Mouse (Mus musculus): ENCODE data around the gene Rnf207. TPM values are rescaled to one million over a fixed set of nuclear protein-coding genes. Genes with fewer than 3 reads are reported as not detected.

The Rnf207 gene
- total and polyA plus RNA-seq, 3 experiments = 0.51 TPM; not detected in 2

DNA sequence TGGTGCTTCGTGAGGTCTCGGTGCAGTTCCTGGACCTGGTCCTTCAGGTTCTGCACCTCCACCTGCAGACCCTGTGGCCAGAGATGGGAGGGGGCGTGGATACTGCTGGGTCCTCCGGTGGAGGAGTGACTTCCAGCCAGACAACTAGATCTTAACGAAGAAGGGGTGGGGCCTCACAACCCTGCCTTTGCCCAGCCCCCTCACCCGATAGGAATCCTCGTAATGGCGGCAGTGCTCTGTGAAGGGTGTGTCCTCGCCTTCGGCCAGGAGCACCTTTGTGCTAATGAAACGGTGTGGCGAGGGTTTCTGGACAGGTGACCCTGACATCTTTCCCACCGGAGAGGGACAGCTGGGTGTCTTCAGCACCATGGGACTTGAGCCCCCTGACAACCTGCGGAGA lies 6.6 kb downstream of the Rnf207 start:
- peaks cover 6 to 21% of the 10 kb centered on the region in 2 experiments for H3K36me3 ChIP-seq (replicated peaks in 1 of 2; ENCODE audit: control insufficient read depth in 1 of 2, insufficient read depth in 1 of 2, low read length in 1 of 2)
- in situ Hi-C loops (cut with MboI; ENCODE audit: low pct_ligation_motif_present, low pct_unique_long_range_greater_than_20kb, low sequenced_read_pairs) = no loop called here
- DNase-seq (ENCODE audit: extremely low read depth) = no peak
- no peaks in the 10 kb centered on the region for H3K9me3 ChIP-seq (replicated peaks; ENCODE audit: low read length)
- no peak overlapping the region for H3K9ac ChIP-seq (ENCODE audit: insufficient read depth, low read depth)
- H3K4me1 ChIP-seq (ENCODE audit: control insufficient read depth in 1 of 2, insufficient read depth in 2 of 2) = peaks cover 0 to 6% of the 10 kb centered on the region in 2 experiments; a peak in 2 of 4 replicates
- H3K79me2 ChIP-seq (replicated peaks; ENCODE audit: control insufficient read depth, extremely low read depth, insufficient read depth, poor library complexity, severe bottlenecking) = no peaks in the 10 kb centered on the region
- no peak overlapping the region for H3K4me3 ChIP-seq (replicated peaks in 1 of 3; ENCODE audit: low read depth in 2 of 3, low read length in 2 of 3, poor library complexity in 1 of 3)
- H3K4me2 ChIP-seq (ENCODE audit: insufficient read depth, low read depth, poor library complexity, severe bottlenecking) = no peak overlapping the region
- no peak overlapping the region for H3K27ac ChIP-seq (ENCODE audit: insufficient read depth, low read depth)
- TF ChIP-seq USF1 (IDR thresholded peaks at IDR 0.05; ENCODE audit: low read depth, low read length) (no peak), MXI1 (IDR thresholded peaks at IDR 0.05; ENCODE audit: low read depth, low read length) (no peak), ZKSCAN1 (IDR thresholded peaks at IDR 0.05; ENCODE audit: borderline replicate concordance, low read depth, low read length) (no peak), GABPA (IDR thresholded peaks at IDR 0.05; ENCODE audit: insufficient replicate concordance, low read depth, low read length) (no peak), UBTF (IDR thresholded peaks at IDR 0.05; ENCODE audit: low read depth, low read length) (no peak), ZMIZ1 (IDR thresholded peaks at IDR 0.05; ENCODE audit: low read depth, low read length) (no peak), ZNF384 (IDR thresholded peaks at IDR 0.05; ENCODE audit: low read depth, low read length) (no peak), RAD21 (IDR thresholded peaks at IDR 0.05; ENCODE audit: low read depth, low read length) (no peak), POLR2AphosphoS2 (IDR thresholded peaks at IDR 0.05; ENCODE audit: low read depth, low read length) (no peak), NRF1 (IDR thresholded peaks at IDR 0.05; ENCODE audit: low read depth, low read length) (no peak), CTCF (conservative IDR thresholded peaks at IDR 0.05 in 1 of 2, IDR thresholded peaks at IDR 0.05 in 1 of 2; ENCODE audit: low read depth in 2 of 2, low read length in 2 of 2) (no peak), PAX5 (IDR thresholded peaks at IDR 0.05; ENCODE audit: low read length) (no peak), EP300 (IDR thresholded peaks at IDR 0.05; ENCODE audit: low read length) (no peak), MAZ (IDR thresholded peaks at IDR 0.05; ENCODE audit: low read depth, low read length) (no peak), SMC3 (IDR thresholded peaks at IDR 0.05; ENCODE audit: low read depth, low read length) (no peak), MEF2A (IDR thresholded peaks at IDR 0.05; ENCODE audit: borderline replicate concordance, low read depth, low read length) (no peak), BHLHE40 (IDR thresholded peaks at IDR 0.05; ENCODE audit: low read depth, low read length) (no peak), ETS1 (conservative IDR thresholded peaks at IDR 0.05; ENCODE audit: low read depth, low read length) (no peak)
- dilution Hi-C loops (cut with MboI; ENCODE audit: extremely low pct_ligation_motif_present, extremely low pct_unique_long_range_greater_than_20kb, low sequenced_read_pairs) = no loop called here
- peaks cover 22% of the 10 kb centered on the region for H3K27me3 ChIP-seq (replicated peaks)

DNA sequence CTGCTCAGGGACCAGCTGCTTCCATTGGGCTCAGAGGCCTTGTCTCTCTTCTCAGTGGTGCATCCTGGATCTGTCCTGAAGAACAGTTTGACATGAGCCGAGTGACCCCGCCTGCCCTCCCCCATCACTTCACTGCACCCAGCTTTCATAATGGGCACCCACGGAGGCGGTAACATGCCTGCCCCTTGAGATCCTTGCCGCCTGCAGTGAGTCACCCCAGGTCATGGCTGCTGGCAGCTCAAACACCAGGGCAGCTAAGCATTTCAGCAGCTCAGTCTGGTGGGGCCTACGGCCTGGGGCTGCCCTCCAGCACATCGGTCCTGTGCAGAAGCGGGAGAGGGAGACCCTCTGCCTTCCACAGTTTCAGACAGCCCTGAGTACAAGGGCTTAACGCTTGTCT lies 11.3 kb downstream of the Rnf207 start:
- H3K9ac ChIP-seq (ENCODE audit: insufficient read depth, low read depth) = no peak overlapping the region
- no peaks in the 10 kb centered on the region for H3K9me3 ChIP-seq (replicated peaks; ENCODE audit: low read length)
- no peak overlapping the region for H3K4me2 ChIP-seq (ENCODE audit: insufficient read depth, low read depth, poor library complexity, severe bottlenecking)
- dilution Hi-C loops (cut with MboI; ENCODE audit: extremely low pct_ligation_motif_present, extremely low pct_unique_long_range_greater_than_20kb, low sequenced_read_pairs) = no loop called here
- no peak overlapping the region for H3K27ac ChIP-seq (ENCODE audit: insufficient read depth, low read depth)
- DNase-seq (ENCODE audit: extremely low read depth) = no peak
- H3K79me2 ChIP-seq (replicated peaks; ENCODE audit: control insufficient read depth, extremely low read depth, insufficient read depth, poor library complexity, severe bottlenecking) = no peaks in the 10 kb centered on the region
- in situ Hi-C loops (cut with MboI; ENCODE audit: low pct_ligation_motif_present, low pct_unique_long_range_greater_than_20kb, low sequenced_read_pairs) = no loop called here
- no peaks in the 10 kb centered on the region for H3K27me3 ChIP-seq (replicated peaks)
- H3K36me3 ChIP-seq (replicated peaks in 1 of 2; ENCODE audit: control insufficient read depth in 1 of 2, insufficient read depth in 1 of 2, low read length in 1 of 2) = peaks cover 23 to 63% of the 10 kb centered on the region in 2 experiments
- TF ChIP-seq SIN3A (IDR thresholded peaks at IDR 0.05; ENCODE audit: low read length) = no peak
- no peak for TF ChIP-seq MAZ (IDR thresholded peaks at IDR 0.05; ENCODE audit: low read depth, low read length)
- no peak for TF ChIP-seq MEF2A (IDR thresholded peaks at IDR 0.05; ENCODE audit: borderline replicate concordance, low read depth, low read length)
- TF ChIP-seq E2F4 (IDR thresholded peaks at IDR 0.05; ENCODE audit: insufficient replicate concordance, low read depth, low read length) = no peak
- no peak for TF ChIP-seq GABPA (IDR thresholded peaks at IDR 0.05; ENCODE audit: insufficient replicate concordance, low read depth, low read length)
- no peak for TF ChIP-seq HCFC1 (IDR thresholded peaks at IDR 0.05; ENCODE audit: low read depth, low read length)
- no peak for TF ChIP-seq USF1 (IDR thresholded peaks at IDR 0.05; ENCODE audit: low read depth, low read length)
- no peak for TF ChIP-seq RAD21 (IDR thresholded peaks at IDR 0.05; ENCODE audit: low read depth, low read length)
- no peak for TF ChIP-seq POLR2AphosphoS2 (IDR thresholded peaks at IDR 0.05; ENCODE audit: low read depth, low read length)
- H3K4me1 ChIP-seq (ENCODE audit: control insufficient read depth in 1 of 2, insufficient read depth in 2 of 2) = no peaks in the 10 kb centered on the region
- no peak overlapping the region for H3K4me3 ChIP-seq (replicated peaks in 1 of 3; ENCODE audit: low read depth in 2 of 3, low read length in 2 of 3, poor library complexity in 1 of 3)
